Mouse (Mus musculus): ENCODE measurements around the gene Izumo4. TPM values are rescaled to one million over a fixed set of nuclear protein-coding genes. Genes with fewer than 3 reads are reported as not detected.
A peak's percentile ranks its signal among the peaks of the same experiment; 100 is the strongest.

The Izumo4 gene
- polyA plus RNA-seq, 2 experiments = 4.0 to 11.3 TPM

GRCm38 (mm10) chr10:80677128-80677875, 24.7 kb upstream of the Izumo4 start:
- Histone ChIP-seq H3K4me3 (ENCODE audit: insufficient read depth in 1 of 2, low read depth in 2 of 2, low read length in 2 of 2) (peak overlapping the region; percentile 65 to 98), H3K9me3 (ENCODE audit: control insufficient read depth, low read length) (no peaks in the 10 kb centered on the region), H3K27ac (peak overlapping the region; percentile 100), H3K4me2 (ENCODE audit: low read depth) (peak overlapping the region; percentile 98), H3K27me3 (ENCODE audit: control insufficient read depth, insufficient read depth, low read length) (no peaks in the 10 kb centered on the region), H3K4me1 (replicated peaks; ENCODE audit: control insufficient read depth in 2 of 2, insufficient read depth in 2 of 2, low read length in 1 of 2) (peaks cover 52 to 54% of the 10 kb centered on the region in 2 experiments), H3K36me3 (replicated peaks; ENCODE audit: control insufficient read depth, insufficient read depth, low read depth) (peaks cover 2% of the 10 kb centered on the region), H3K9ac (replicated peaks) (peak overlapping the region; percentile 98)
- DNase-seq (ENCODE audit: low read depth in 3 of 3, low spot score in 3 of 3) = no peak
- WGBS (ENCODE audit: insufficient replicate concordance) = 4% methylated on average over 9 of the region's 9 CpGs
- TF ChIP-seq EP300 (IDR thresholded peaks at IDR 0.05; ENCODE audit: low read depth) (no peak), CTCF (IDR thresholded peaks at IDR 0.05; ENCODE audit: low read depth) (no peak)
- no peak for ATAC-seq (ENCODE audit: insufficient read depth)

- H3K4me3 ChIP-seq (ENCODE audit: insufficient read depth in 1 of 2, low read depth in 2 of 2, low read length in 2 of 2) = peak within 1 kb of the TSS; percentile 65 to 98
- H3K27me3 ChIP-seq (ENCODE audit: control insufficient read depth, insufficient read depth, low read length) = no peaks in the 10 kb centered on the region
- peak within 1 kb of the TSS; percentile 98 for H3K4me2 ChIP-seq (ENCODE audit: low read depth)
- H3K4me1 ChIP-seq (replicated peaks; ENCODE audit: control insufficient read depth in 2 of 2, insufficient read depth in 2 of 2, low read length in 1 of 2) = peaks cover 49 to 52% of the 10 kb centered on the region in 2 experiments
- DNase-seq (ENCODE audit: low read depth in 3 of 3, low spot score in 3 of 3) = peak; percentile 80 to 82 (median 81)
- TF ChIP-seq CTCF (IDR thresholded peaks at IDR 0.05; ENCODE audit: low read depth) (0 out of 2 replicates have a peak, but pooled peaks have one; percentile 8), EP300 (IDR thresholded peaks at IDR 0.05; ENCODE audit: low read depth) (peak; percentile 67)
- H3K9me3 ChIP-seq (ENCODE audit: control insufficient read depth, low read length) = no peaks in the 10 kb centered on the region
- peak; percentile 63 for ATAC-seq (ENCODE audit: insufficient read depth)
- H3K27ac ChIP-seq = peak within 1 kb of the TSS; percentile 100
- H3K9ac ChIP-seq (replicated peaks) = peak within 1 kb of the TSS; percentile 98
- peaks cover 2% of the 10 kb centered on the region; the same call in 1 of the 2 replicates for H3K36me3 ChIP-seq (replicated peaks; ENCODE audit: control insufficient read depth, insufficient read depth, low read depth)
- WGBS (ENCODE audit: insufficient replicate concordance) = 1% methylated on average over 8 of the region's 8 CpGs
Observed at GRCm38 (mm10) chr10:80677942-80678436, 24.0 kb upstream of the Izumo4 start, which contains the start of gene Mknk2. TSS of gene Mknk2 (minus strand) at chr10:80678112.

- 13% methylated on average over 10 of the region's 10 CpGs for WGBS (ENCODE audit: insufficient replicate concordance)
- Histone ChIP-seq H3K27ac (peak overlapping the region; percentile 100), H3K4me2 (ENCODE audit: low read depth) (peak overlapping the region; percentile 98), H3K36me3 (replicated peaks; ENCODE audit: control insufficient read depth, insufficient read depth, low read depth) (no peaks in the 10 kb centered on the region; the same call in none of the 2 replicates), H3K27me3 (ENCODE audit: control insufficient read depth, insufficient read depth, low read length) (no peaks in the 10 kb centered on the region), H3K9me3 (ENCODE audit: control insufficient read depth, low read length) (no peaks in the 10 kb centered on the region), H3K9ac (replicated peaks) (peak overlapping the region; percentile 98), H3K4me3 (ENCODE audit: insufficient read depth in 1 of 2, low read depth in 2 of 2, low read length in 2 of 2) (peak overlapping the region; percentile 65 to 98; a peak in 3 of 4 replicates), H3K4me1 (replicated peaks; ENCODE audit: control insufficient read depth in 2 of 2, insufficient read depth in 2 of 2, low read length in 1 of 2) (peaks cover 44 to 46% of the 10 kb centered on the region in 2 experiments)
- DNase-seq (ENCODE audit: low read depth in 3 of 3, low spot score in 3 of 3) = no peak
- TF ChIP-seq EP300 (IDR thresholded peaks at IDR 0.05; ENCODE audit: low read depth) = no peak; the same call in 1 of the 2 replicates
- TF ChIP-seq CTCF (IDR thresholded peaks at IDR 0.05; ENCODE audit: low read depth) = no peak
- ATAC-seq (ENCODE audit: insufficient read depth) = no peak
Observed at GRCm38 (mm10) chr10:80678601-80679377, 23.2 kb upstream of the Izumo4 start.

GRCm38 (mm10) chr10:80679556-80680259, 22.3 kb upstream of the Izumo4 start:
- peak overlapping the region; percentile 98 for H3K4me2 ChIP-seq (ENCODE audit: low read depth)
- peak overlapping the region; percentile 100 for H3K27ac ChIP-seq
- TF ChIP-seq CTCF (IDR thresholded peaks at IDR 0.05; ENCODE audit: low read depth) = no peak
- TF ChIP-seq EP300 (IDR thresholded peaks at IDR 0.05; ENCODE audit: low read depth) = no peak
- peaks cover 46 to 48% of the 10 kb centered on the region in 2 experiments for H3K4me1 ChIP-seq (replicated peaks; ENCODE audit: control insufficient read depth in 2 of 2, insufficient read depth in 2 of 2, low read length in 1 of 2)
- H3K36me3 ChIP-seq (replicated peaks; ENCODE audit: control insufficient read depth, insufficient read depth, low read depth) = no peaks in the 10 kb centered on the region; the same call in none of the 2 replicates
- DNase-seq (ENCODE audit: low read depth in 3 of 3, low spot score in 3 of 3) (no peak), ATAC-seq (ENCODE audit: insufficient read depth) (no peak)
- no peak overlapping the region for H3K4me3 ChIP-seq (ENCODE audit: insufficient read depth in 1 of 2, low read depth in 2 of 2, low read length in 2 of 2)
- no peaks in the 10 kb centered on the region for H3K27me3 ChIP-seq (ENCODE audit: control insufficient read depth, insufficient read depth, low read length)
- 54% methylated on average over 9 of the region's 9 CpGs for WGBS (ENCODE audit: insufficient replicate concordance)
- H3K9me3 ChIP-seq (ENCODE audit: control insufficient read depth, low read length) = no peaks in the 10 kb centered on the region
- H3K9ac ChIP-seq (replicated peaks) = peak overlapping the region; percentile 16
